Comparison of ENCODE assay signal across 9 mouse cellular contexts in the genomic region with DNA sequence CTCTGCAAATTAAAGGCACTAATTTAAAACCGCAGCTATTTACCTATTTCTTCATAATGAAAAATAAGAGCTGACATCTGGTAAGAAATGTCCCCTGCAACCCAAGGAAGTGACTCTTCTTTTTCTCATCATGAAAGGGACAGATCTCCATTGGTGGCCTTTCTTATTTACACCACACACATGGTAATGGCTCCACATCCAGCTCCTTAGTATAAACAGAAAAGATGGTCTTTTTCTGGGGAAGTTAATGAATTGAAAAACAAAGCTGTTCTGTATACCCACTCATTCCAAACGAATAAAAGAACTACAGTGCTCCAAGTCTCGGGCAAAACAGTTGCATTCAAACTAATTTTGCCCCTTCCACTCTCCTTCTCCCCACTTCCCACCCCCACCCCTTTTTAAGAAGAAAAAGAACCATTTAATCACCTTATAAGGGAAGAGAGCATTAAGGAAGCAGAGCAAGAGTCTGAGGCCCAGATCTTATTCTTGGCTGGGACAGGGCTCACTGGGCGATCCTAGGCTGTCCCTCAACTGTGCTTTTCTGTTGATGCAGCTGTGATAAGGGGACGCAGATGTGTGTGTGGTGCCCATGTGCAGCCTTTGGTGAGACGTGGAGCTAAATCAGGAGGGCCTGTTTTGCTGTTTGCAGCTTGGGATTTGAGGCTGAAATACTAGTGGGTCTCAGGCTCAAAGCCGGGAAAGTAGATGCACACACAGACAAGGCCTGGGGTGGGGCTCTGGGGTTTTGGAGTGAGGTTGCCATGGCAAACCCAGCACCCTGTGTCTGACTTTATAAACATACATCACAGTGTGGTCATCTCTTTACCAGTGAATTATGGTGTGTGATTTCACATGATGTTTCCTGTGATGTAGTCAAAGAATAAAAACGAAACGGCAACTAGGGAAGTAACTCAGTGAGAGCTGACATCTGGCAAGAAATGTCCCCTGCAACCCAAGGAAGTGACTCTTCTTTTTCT.
DNase-seq lines count a peak whose midpoint lies in the region; ATAC-seq and TF ChIP-seq lines count a peak whose summit lies in the region.
"Had no signal": no experiment of that assay in that cellular context is flagged by ENCODE, and none has a peak within 500 bp of the region (broad histone marks: within the 10 kb centered on the region; RNA-seq: fewer than 3 reads in every experiment).

No protein-coding gene starts in this region.

- H3K4me2 ChIP-seq in lung, postnatal 0 days (replicated peaks; ENCODE audit: low read depth, low read length), result no peak overlapping the region
- no peak overlapping the region for H3K4me2 ChIP-seq in liver, embryonic 12.5 days
- H3K4me2 ChIP-seq in stomach, embryonic 16.5 days (ENCODE audit: low read depth, low read length), result peak overlapping the region; percentile 12; the same call in 1 of the 2 replicates

- H3K27me3 ChIP-seq in lung, postnatal 0 days (replicated peaks; ENCODE audit: insufficient read depth, low read length), result no peaks in the 10 kb centered on the region
- H3K27me3 ChIP-seq in embryonic facial prominence, embryonic 10.5 days (replicated peaks; ENCODE audit: low read depth, poor library complexity, severe bottlenecking), result no peaks in the 10 kb centered on the region
- 0 out of 2 replicates have a peak, but pooled peaks cover 7% of the 10 kb centered on the region for H3K27me3 ChIP-seq in liver, embryonic 12.5 days (replicated peaks)
- H3K27me3 ChIP-seq in stomach, embryonic 16.5 days (ENCODE audit: control insufficient read depth, insufficient read depth, low read length), result no peaks in the 10 kb centered on the region

- peak; percentile 72 for ATAC-seq in lung, postnatal 0 days
- no peak for ATAC-seq in liver, embryonic 12.5 days
- ATAC-seq in stomach, embryonic 16.5 days (ENCODE audit: insufficient read depth, low FRiP score), result peak; percentile 66; the same call in 1 of the 2 replicates

- 0 out of 2 replicates have a peak, but pooled peaks have one; percentile 9 for TF ChIP-seq EP300 in lung, postnatal 0 days (IDR thresholded peaks at IDR 0.05)

- H3K9ac ChIP-seq in lung, postnatal 0 days (replicated peaks; ENCODE audit: low read depth), result no peak overlapping the region
- 0 out of 2 replicates have a peak overlapping the region, but pooled peaks have one; percentile 10 for H3K9ac ChIP-seq in liver, embryonic 12.5 days
- peak overlapping the region; percentile 43; the same call in 1 of the 2 replicates for H3K9ac ChIP-seq in stomach, embryonic 16.5 days (ENCODE audit: low read length)

- H3K4me3 ChIP-seq in lung, postnatal 0 days (ENCODE audit: low read depth, low read length), result no peak overlapping the region
- H3K4me3 ChIP-seq in embryonic facial prominence, embryonic 10.5 days, result no peak overlapping the region
- no peak overlapping the region for H3K4me3 ChIP-seq in liver, embryonic 12.5 days
- H3K4me3 ChIP-seq in stomach, embryonic 16.5 days (replicated peaks; ENCODE audit: low read length), result no peak overlapping the region

- no peaks in the 10 kb centered on the region for H3K36me3 ChIP-seq in lung, postnatal 0 days (ENCODE audit: insufficient read depth, low read length)
- H3K36me3 ChIP-seq in embryonic facial prominence, embryonic 10.5 days (replicated peaks), result no peaks in the 10 kb centered on the region
- H3K36me3 ChIP-seq in liver, embryonic 12.5 days, result no peaks in the 10 kb centered on the region
- no peaks in the 10 kb centered on the region for H3K36me3 ChIP-seq in stomach, embryonic 16.5 days (ENCODE audit: control insufficient read depth, insufficient read depth, low read length)

- DNase-seq in lung, postnatal 0 days (ENCODE audit: low spot score), result peak; percentile 50
- no peak for DNase-seq in lung, postnatal 14 days
- DNase-seq in embryonic facial prominence, embryonic 10.5 days (ENCODE audit: low spot score), result peak; percentile 36
- DNase-seq in spleen, postnatal 10 days (ENCODE audit: low spot score in 2 of 2), result no peak
- DNase-seq in left cerebral cortex, adult 11 months (ENCODE audit: low spot score), result no peak
- DNase-seq in adrenal gland, postnatal 4 days (ENCODE audit: low spot score in 2 of 2), result no peak
- DNase-seq: cerebellum, postnatal 10 days had no signal

- TF ChIP-seq CTCF in lung, postnatal 0 days (IDR thresholded peaks at IDR 0.05), result no peak

- no peaks in the 10 kb centered on the region for H3K9me3 ChIP-seq in lung, postnatal 0 days (ENCODE audit: low read length)
- no peaks in the 10 kb centered on the region for H3K9me3 ChIP-seq in embryonic facial prominence, embryonic 10.5 days
- no peaks in the 10 kb centered on the region for H3K9me3 ChIP-seq in liver, embryonic 12.5 days (replicated peaks)
- no peaks in the 10 kb centered on the region for H3K9me3 ChIP-seq in stomach, embryonic 16.5 days (replicated peaks; ENCODE audit: control insufficient read depth, low read length)

- 0 out of 2 replicates have a peak, but pooled peaks cover 3% of the 10 kb centered on the region for H3K4me1 ChIP-seq in lung, postnatal 0 days (ENCODE audit: insufficient read depth, low read depth, low read length)
- peaks cover 16% of the 10 kb centered on the region for H3K4me1 ChIP-seq in embryonic facial prominence, embryonic 10.5 days
- peaks cover 16% of the 10 kb centered on the region for H3K4me1 ChIP-seq in liver, embryonic 12.5 days
- H3K4me1 ChIP-seq in stomach, embryonic 16.5 days (ENCODE audit: control insufficient read depth, insufficient read depth, low read length), result peaks cover 4% of the 10 kb centered on the region

- WGBS in lung, postnatal 0 days, result 33% methylated on average over 9 of the region's 9 CpGs
- WGBS in embryonic facial prominence, embryonic 10.5 days, result 35% methylated on average over 9 of the region's 9 CpGs
- 31% methylated on average over 9 of the region's 9 CpGs for WGBS in liver, embryonic 12.5 days (ENCODE audit: insufficient replicate concordance)
- 27% methylated on average over 9 of the region's 9 CpGs for WGBS in stomach, embryonic 16.5 days

- peak overlapping the region; percentile 45 for H3K27ac ChIP-seq in lung, postnatal 0 days (ENCODE audit: low read length)
- peak overlapping the region; percentile 72 for H3K27ac ChIP-seq in embryonic facial prominence, embryonic 10.5 days (replicated peaks)
- H3K27ac ChIP-seq in liver, embryonic 12.5 days, result 0 out of 2 replicates have a peak overlapping the region, but pooled peaks have one; percentile 4
- peak overlapping the region; percentile 95 for H3K27ac ChIP-seq in stomach, embryonic 16.5 days (ENCODE audit: low read length)

Comparison
In these comparisons a context has a peak if more than half of its experiments do, and no peak if none do; other contexts are left out.
1. DNase-seq: peak in lung, postnatal 0 days (single experiment) and embryonic facial prominence, embryonic 10.5 days (single experiment); none in lung, postnatal 14 days (single experiment), spleen, postnatal 10 days (0 of 2), left cerebral cortex, adult 11 months (single experiment) and adrenal gland, postnatal 4 days (0 of 2).
2. H3K27ac ChIP-seq: peak in every context shown above with its lines; median percentile 95 in stomach, embryonic 16.5 days; 72 in embryonic facial prominence, embryonic 10.5 days; 45 in lung, postnatal 0 days; 4 in liver, embryonic 12.5 days.